Mouse (Mus musculus) heart, postnatal 0 days (tissue): Measurements from ENCODE around the gene Ankrd12.

Source experiments
- CTCF ChIP-seq: IDR thresholded peaks from 2 replicates; pipeline ENCODE4 v1.5.1; 2016; ENCODE audit warnings: antibody characterized with exemption, control low read depth, low read depth
- EP300 ChIP-seq: IDR thresholded peaks from 2 replicates; pipeline ENCODE4 v1.6.1; 2016; ENCODE audit warnings: antibody characterized with exemption, low read depth

DNA sequence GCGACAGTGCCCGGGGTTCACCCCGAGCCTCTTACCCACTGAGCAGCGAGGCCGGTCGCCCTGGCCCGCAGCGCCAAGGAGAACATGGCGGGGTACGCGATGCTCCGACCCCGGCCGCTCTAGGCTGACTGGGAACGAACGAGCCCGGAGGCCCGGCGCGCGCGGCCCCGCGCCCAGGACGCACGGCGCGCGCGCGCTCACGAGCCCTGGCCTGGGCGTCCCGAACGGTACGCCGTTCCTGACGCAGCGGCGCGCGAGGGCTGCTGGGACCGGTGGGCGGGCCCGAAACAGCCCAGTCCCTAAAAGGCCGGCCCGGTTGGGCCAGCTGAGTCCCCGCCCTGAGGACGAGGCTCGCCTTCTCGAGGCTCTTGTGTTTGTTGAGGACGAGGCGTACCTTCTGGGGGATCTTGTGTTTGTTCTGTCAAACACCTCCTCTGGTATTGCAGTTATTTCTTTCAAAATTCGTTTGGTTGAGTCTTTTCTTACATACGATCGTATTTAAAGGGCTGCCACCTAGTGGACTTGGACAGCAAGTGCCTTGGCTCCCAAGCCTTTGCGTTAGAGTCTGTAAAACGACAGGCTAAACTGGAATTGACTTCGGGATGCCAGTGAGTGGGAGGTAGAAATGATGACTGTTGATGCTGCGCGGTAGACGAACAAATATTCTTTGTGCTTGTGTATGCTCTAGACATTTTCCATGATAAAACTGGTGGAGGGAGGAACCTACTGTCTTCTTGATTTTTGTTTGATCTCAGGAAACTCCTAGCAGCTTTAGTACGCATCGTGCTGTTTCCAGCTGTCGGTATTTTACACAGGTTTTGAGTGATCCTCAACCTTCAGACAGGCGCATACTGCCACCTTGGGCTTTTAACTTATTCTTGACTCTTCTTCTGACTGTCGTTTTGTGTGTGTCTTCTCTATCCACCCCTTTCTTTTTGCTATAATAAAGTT is 24.8 kb upstream of the Ankrd12 start, which contains the start of gene Ndufv2:
- TF ChIP-seq CTCF (peak; percentile 76), EP300 (peak; percentile 52; the same call in 1 of the 2 replicates)
